Mouse (Mus musculus) spleen, adult 18-20 months (tissue): Measurements from ENCODE around the gene Pnliprp1.

Source experiments
- DNase-seq, 2 experiments: peaks; one replicate each; pipeline ENCODE4 v3.0.0; 2022; ENCODE audit warnings: mixed read lengths in 2 of 2

Gene Pnliprp1

GRCm38 (mm10) chr19:58781566-58781965, 52.9 kb downstream of the Pnliprp1 start:
- DNase-seq: no peak

DNA sequence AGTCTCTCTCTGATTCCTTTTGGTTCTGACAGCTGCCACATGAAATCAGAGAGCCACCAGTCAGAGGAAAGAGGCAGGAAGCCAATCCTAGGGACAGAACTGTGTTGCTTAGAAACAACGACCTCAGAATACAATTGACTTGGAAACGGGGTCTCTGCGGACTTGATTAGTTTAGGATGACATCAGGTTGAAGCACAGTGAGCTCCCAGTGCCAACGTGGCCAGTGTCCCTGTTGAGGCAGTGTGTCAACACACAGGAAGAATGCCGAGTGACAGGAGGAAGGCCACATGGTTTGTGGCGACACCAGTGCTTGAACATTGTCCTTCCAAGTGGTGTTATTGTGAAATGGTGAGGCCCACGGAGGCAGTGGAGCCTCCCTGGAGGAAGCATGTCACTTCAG, 55.3 kb downstream of the Pnliprp1 start:
- DNase-seq: no peak

GRCm38 (mm10) chr19:58789194-58789593, 60.5 kb downstream of the Pnliprp1 start:
- no peak for DNase-seq
